Mouse (Mus musculus) thymus, postnatal 4 days (tissue): ENCODE measurements around the gene Dirc2.

ENCODE experiments used
- DNase-seq: peaks from one replicate; pipeline ENCODE4 v3.0.0; 2021

Gene Dirc2

GRCm38 (mm10) chr16:35734038-35734437 is 35.1 kb downstream of the Dirc2 start:
- DNase-seq: peak; percentile 91

- no peak for DNase-seq
These were observed 37.1 kb downstream of the Dirc2 start for GRCm38 (mm10) chr16:35732096-35732495.

GRCm38 (mm10) chr16:35729151-35729738 is 39.9 kb downstream of the Dirc2 start:
- no peak for DNase-seq

- DNase-seq: no peak
These were observed 42.6 kb downstream of the Dirc2 start for GRCm38 (mm10) chr16:35726601-35727000.

GRCm38 (mm10) chr16:35724561-35724960 is 44.6 kb downstream of the Dirc2 start:
- DNase-seq: no peak

- no peak for DNase-seq
These were observed 51.4 kb downstream of the Dirc2 start for GRCm38 (mm10) chr16:35717761-35718160.

GRCm38 (mm10) chr16:35716257-35716656 is 52.9 kb downstream of the Dirc2 start:
- peak; percentile 58 for DNase-seq

- DNase-seq: no peak
These were observed 53.4 kb downstream of the Dirc2 start for GRCm38 (mm10) chr16:35715771-35716170.

GRCm38 (mm10) chr16:35715350-35715749 is 53.8 kb downstream of the Dirc2 start:
- DNase-seq: no peak

GRCm38 (mm10) chr16:35714689-35715088 is 54.5 kb downstream of the Dirc2 start:
- DNase-seq: no peak

GRCm38 (mm10) chr16:35713606-35714005 is 55.5 kb downstream of the Dirc2 start:
- no peak for DNase-seq

GRCm38 (mm10) chr16:35711004-35711403 is 58.2 kb downstream of the Dirc2 start:
- DNase-seq: no peak

- DNase-seq: no peak
These were observed 62.2 kb downstream of the Dirc2 start for GRCm38 (mm10) chr16:35707004-35707403.

GRCm38 (mm10) chr16:35704796-35705195 is 64.4 kb downstream of the Dirc2 start:
- DNase-seq: no peak

- DNase-seq: no peak
These were observed 65.1 kb downstream of the Dirc2 start for GRCm38 (mm10) chr16:35703763-35704679.

GRCm38 (mm10) chr16:35701823-35702222 is 67.3 kb downstream of the Dirc2 start:
- DNase-seq: no peak

GRCm38 (mm10) chr16:35696103-35696502 is 73.1 kb downstream of the Dirc2 start:
- DNase-seq: no peak

GRCm38 (mm10) chr16:35694250-35694846 is 74.8 kb downstream of the Dirc2 start:
- no peak for DNase-seq

GRCm38 (mm10) chr16:35691606-35692005 is 77.5 kb downstream of the Dirc2 start:
- DNase-seq: no peak

- no peak for DNase-seq
These were observed 82.7 kb downstream of the Dirc2 start for GRCm38 (mm10) chr16:35686491-35686890.

- DNase-seq: no peak
These were observed 84.1 kb downstream of the Dirc2 start for GRCm38 (mm10) chr16:35685027-35685426.

- no peak for DNase-seq
These were observed 87.6 kb downstream of the Dirc2 start for GRCm38 (mm10) chr16:35681327-35682108.

GRCm38 (mm10) chr16:35678476-35678875 is 90.7 kb downstream of the Dirc2 start:
- DNase-seq: no peak
